In the genomic region with DNA sequence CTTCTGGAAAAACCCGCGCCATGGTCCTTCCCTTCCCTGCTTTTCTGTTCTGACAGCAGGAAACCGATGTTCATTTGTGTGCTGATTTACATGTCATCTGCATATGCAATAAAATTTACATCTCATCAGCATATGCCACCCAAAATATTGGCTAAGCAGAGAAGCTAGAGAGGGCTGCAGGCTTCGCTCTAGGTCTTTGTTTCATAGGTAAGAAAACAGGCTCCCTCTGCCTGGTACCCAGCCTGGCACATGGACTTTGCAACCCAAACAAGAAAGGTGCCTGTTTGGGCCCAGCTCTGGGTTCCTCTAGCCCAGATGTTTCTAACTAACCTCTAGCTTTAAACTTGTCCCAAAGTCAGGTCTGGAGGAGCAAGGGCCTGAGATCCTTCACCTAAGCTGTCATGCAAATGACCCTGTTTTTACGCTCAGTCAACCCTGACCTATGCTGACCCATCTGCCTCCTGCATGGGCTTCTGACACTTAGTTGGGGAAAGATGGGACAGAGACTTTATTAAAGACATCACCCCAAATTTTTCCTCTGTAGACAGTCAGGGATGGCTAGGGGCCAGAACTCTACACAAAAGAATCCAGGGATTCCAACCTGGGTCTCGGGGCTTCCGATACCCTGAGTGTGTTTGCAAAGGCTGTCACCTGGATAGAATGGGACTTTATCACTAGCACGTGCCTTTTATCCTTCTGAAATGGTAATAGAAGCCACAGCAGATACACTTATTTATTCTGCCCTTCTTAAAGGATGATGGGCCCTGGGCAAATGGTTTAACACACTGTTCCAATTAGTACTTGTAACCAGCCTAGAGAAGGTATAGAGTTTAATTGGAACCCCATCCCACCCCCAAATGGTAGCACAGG, we compare ENCODE assay signal across 1 mouse cellular context.
TF ChIP-seq lines count a peak whose summit lies in the region.

No protein-coding gene starts in this region.

TF ChIP-seq in CH12.LX, 34 proteins besides CTCF, POLR2A, EP300 and RAD21 (continued from another document):
- TF ChIP-seq UBTF (IDR thresholded peaks at IDR 0.05; ENCODE audit: low read depth, low read length) = no peak
- TF ChIP-seq JUN (IDR thresholded peaks at IDR 0.05; ENCODE audit: insufficient read depth, low read depth, low read length) = no peak
- 0 out of 2 replicates have a peak, but pooled peaks have one; percentile 57 for TF ChIP-seq CHD1 (IDR thresholded peaks at IDR 0.05; ENCODE audit: low read depth, low read length)
- TF ChIP-seq MAZ (IDR thresholded peaks at IDR 0.05; ENCODE audit: low read depth, low read length) = no peak
- TF ChIP-seq ZMIZ1 (IDR thresholded peaks at IDR 0.05; ENCODE audit: low read depth, low read length) = peak; percentile 26; the same call in 1 of the 2 replicates
- TF ChIP-seq SIN3A (IDR thresholded peaks at IDR 0.05; ENCODE audit: low read length) = peak; percentile 84; the same call in 1 of the 2 replicates
- no peak for TF ChIP-seq MYC (IDR thresholded peaks at IDR 0.05; ENCODE audit: low read depth, low read length)
- TF ChIP-seq RCOR1 (conservative IDR thresholded peaks at IDR 0.05; ENCODE audit: low read depth, low read length) = no peak
- no peak for TF ChIP-seq PAX5 (IDR thresholded peaks at IDR 0.05; ENCODE audit: low read length)
- no peak for TF ChIP-seq SMC3 (IDR thresholded peaks at IDR 0.05; ENCODE audit: low read depth, low read length)
- TF ChIP-seq CHD2 (IDR thresholded peaks at IDR 0.05; ENCODE audit: low read length) = no peak
- TF ChIP-seq ETS1 (conservative IDR thresholded peaks at IDR 0.05; ENCODE audit: low read depth, low read length) = peak; percentile 37; the same call in 1 of the 2 replicates
- no peak for TF ChIP-seq NRF1 (IDR thresholded peaks at IDR 0.05; ENCODE audit: low read depth, low read length)
- no peak for TF ChIP-seq USF2 (conservative IDR thresholded peaks at IDR 0.05; ENCODE audit: low read depth, low read length)
- TF ChIP-seq ZKSCAN1 (IDR thresholded peaks at IDR 0.05; ENCODE audit: borderline replicate concordance, low read depth, low read length) = no peak
- no peak for TF ChIP-seq ZNF384 (IDR thresholded peaks at IDR 0.05; ENCODE audit: low read depth, low read length)
- 0 out of 2 replicates have a peak, but pooled peaks have one; percentile 34 for TF ChIP-seq E2F4 (IDR thresholded peaks at IDR 0.05; ENCODE audit: insufficient replicate concordance, low read depth, low read length)
- peak; percentile 91 for TF ChIP-seq BHLHE40 (IDR thresholded peaks at IDR 0.05; ENCODE audit: low read depth, low read length)
- TF ChIP-seq MXI1 (IDR thresholded peaks at IDR 0.05; ENCODE audit: low read depth, low read length) = peak; percentile 86; the same call in 1 of the 2 replicates
- peak; percentile 57; the same call in 1 of the 2 replicates for TF ChIP-seq TBP (conservative IDR thresholded peaks at IDR 0.05; ENCODE audit: low read depth, low read length)
- TF ChIP-seq HCFC1 (IDR thresholded peaks at IDR 0.05; ENCODE audit: low read depth, low read length) = 0 out of 2 replicates have a peak, but pooled peaks have one; percentile 10
- TF ChIP-seq IRF4 (IDR thresholded peaks at IDR 0.05; ENCODE audit: low read depth, low read length) = peak; percentile 9; the same call in 1 of the 2 replicates
- TF ChIP-seq MAX (IDR thresholded peaks at IDR 0.05; ENCODE audit: low read length) = peak; percentile 62; the same call in 1 of the 2 replicates
- TF ChIP-seq TCF12 (IDR thresholded peaks at IDR 0.05; ENCODE audit: low read depth, low read length) = peak; percentile 53
- TF ChIP-seq POLR2AphosphoS2 (IDR thresholded peaks at IDR 0.05; ENCODE audit: low read depth, low read length) = peak; percentile 41; the same call in 1 of the 2 replicates
